ENCODE assay signal across 9 mouse cellular contexts in the genomic region with DNA sequence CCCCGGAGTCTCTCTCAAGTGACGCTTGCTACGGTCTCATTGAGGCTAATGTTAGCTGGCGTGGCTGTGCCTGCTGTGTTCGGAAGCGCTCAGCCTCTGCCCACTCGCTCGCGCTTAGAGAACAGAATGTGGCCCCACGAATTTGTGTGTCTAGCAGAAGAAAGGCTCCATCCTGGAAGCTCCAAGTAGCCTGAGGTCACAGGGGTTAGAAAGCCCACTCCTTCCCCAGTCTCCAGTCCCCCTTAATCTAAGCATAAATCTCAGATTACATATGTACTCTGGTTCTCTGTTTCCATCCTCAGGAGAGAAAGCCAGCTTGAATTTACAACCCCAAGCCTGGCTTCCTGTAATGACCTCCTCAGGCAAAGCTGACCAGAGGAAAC.
DNase-seq lines count a peak whose midpoint lies in the region; ATAC-seq and TF ChIP-seq lines count a peak whose summit lies in the region.
"Had no signal": no experiment of that assay in that cellular context is flagged by ENCODE, and none has a peak within 500 bp of the region (broad histone marks: within the 10 kb centered on the region; RNA-seq: fewer than 3 reads in every experiment).

No protein-coding gene starts in this region.

- TF ChIP-seq POLR2A in spleen, adult 2 months (IDR thresholded peaks at IDR 0.05; ENCODE audit: low read depth, low read length): no peak

- no peak overlapping the region for H3K9ac ChIP-seq in limb, embryonic 11.5 days (ENCODE audit: low read length)
- peak overlapping the region; percentile 56 for H3K9ac ChIP-seq in stomach, embryonic 16.5 days (ENCODE audit: low read length)

- H3K4me2 ChIP-seq in limb, embryonic 11.5 days (ENCODE audit: low read depth, severe bottlenecking): peak overlapping the region; percentile 36; the same call in 1 of the 2 replicates
- H3K4me2 ChIP-seq in stomach, embryonic 16.5 days (ENCODE audit: low read depth, low read length): peak overlapping the region; percentile 55

- H3K27me3 ChIP-seq in spleen, adult 2 months (ENCODE audit: control insufficient read depth, insufficient read depth, low read length): no peaks in the 10 kb centered on the region
- H3K27me3 ChIP-seq in limb, embryonic 11.5 days (ENCODE audit: control insufficient read depth, insufficient read depth, low read length): no peaks in the 10 kb centered on the region
- no peaks in the 10 kb centered on the region for H3K27me3 ChIP-seq in stomach, embryonic 16.5 days (ENCODE audit: control insufficient read depth, insufficient read depth, low read length)

- H3K27ac ChIP-seq in spleen, adult 2 months (ENCODE audit: insufficient read depth, low read length): peak overlapping the region; percentile 95
- no peak overlapping the region for H3K27ac ChIP-seq in limb, embryonic 11.5 days (replicated peaks; ENCODE audit: low read depth, low read length)
- peak overlapping the region; percentile 98 for H3K27ac ChIP-seq in stomach, embryonic 16.5 days (ENCODE audit: low read length)

- DNase-seq in cerebellum, postnatal 25 days: peak; percentile 29 to 47
- no peak for DNase-seq in cerebellum, adult 11-12 months
- no peak for DNase-seq in spleen, adult 2 months (ENCODE audit: low read depth in 1 of 2, low spot score in 2 of 2)
- no peak for DNase-seq in spleen, adult 18-20 months
- peak; percentile 53 for DNase-seq in limb, embryonic 11.5 days (ENCODE audit: low spot score)
- DNase-seq in layer of hippocampus, postnatal 25 days (ENCODE audit: extremely low spot score in 1 of 2, low spot score in 1 of 2): no peak
- no peak for DNase-seq in ovary, adult 18-20 months (ENCODE audit: low spot score)

- peaks cover 9% of the 10 kb centered on the region; the same call in 1 of the 2 replicates for H3K4me1 ChIP-seq in spleen, adult 2 months (ENCODE audit: control insufficient read depth, insufficient read depth, insufficient read length)
- peaks cover 11% of the 10 kb centered on the region for H3K4me1 ChIP-seq in limb, embryonic 11.5 days (ENCODE audit: control insufficient read depth, insufficient read depth, low read length)
- H3K4me1 ChIP-seq in stomach, embryonic 16.5 days (ENCODE audit: control insufficient read depth, insufficient read depth, low read length): peaks cover 26% of the 10 kb centered on the region

- H3K4me3 ChIP-seq in spleen, adult 2 months (ENCODE audit: extremely low read depth, insufficient read depth, insufficient read length): no peak overlapping the region
- no peak overlapping the region for H3K4me3 ChIP-seq in limb, embryonic 11.5 days (ENCODE audit: low read depth, low read length)
- H3K4me3 ChIP-seq in stomach, embryonic 16.5 days (replicated peaks; ENCODE audit: low read length): peak overlapping the region; percentile 12; the same call in 1 of the 2 replicates
- H3K4me3 ChIP-seq: myocyte had no signal

- H3K9me3 ChIP-seq in limb, embryonic 11.5 days (ENCODE audit: control insufficient read depth, low read length): no peaks in the 10 kb centered on the region; the same call in 1 of the 2 replicates
- H3K9me3 ChIP-seq in stomach, embryonic 16.5 days (replicated peaks; ENCODE audit: control insufficient read depth, low read length): no peaks in the 10 kb centered on the region

- ATAC-seq in limb, embryonic 11.5 days (ENCODE audit: insufficient number of reproducible peaks, low FRiP score, low TSS enrichment, low read depth): peak; percentile 64
- 0 out of 2 replicates have a peak, but pooled peaks have one; percentile 0 for ATAC-seq in stomach, embryonic 16.5 days (ENCODE audit: insufficient read depth, low FRiP score)

- no peaks in the 10 kb centered on the region for H3K36me3 ChIP-seq in spleen, adult 2 months (ENCODE audit: control insufficient read depth, insufficient read depth, low read length)
- H3K36me3 ChIP-seq in limb, embryonic 11.5 days (ENCODE audit: control insufficient read depth, insufficient read depth, low read length): no peaks in the 10 kb centered on the region
- no peaks in the 10 kb centered on the region for H3K36me3 ChIP-seq in stomach, embryonic 16.5 days (ENCODE audit: control insufficient read depth, insufficient read depth, low read length)

- no peak for TF ChIP-seq CTCF in spleen, adult 2 months (IDR thresholded peaks at IDR 0.05; ENCODE audit: extremely low read depth, insufficient read depth, insufficient read length, insufficient replicate concordance)

- WGBS in spleen, adult 2 months: 46% methylated on average over 10 of the region's 10 CpGs
- 9% methylated on average over 10 of the region's 10 CpGs for WGBS in limb, embryonic 11.5 days
- WGBS in stomach, embryonic 16.5 days: 33% methylated on average over 10 of the region's 10 CpGs

Comparison
In these comparisons a context has a peak if more than half of its experiments do, and no peak if none do; other contexts are left out.
1. DNase-seq: peak in cerebellum, postnatal 25 days (2 of 2) and limb, embryonic 11.5 days (single experiment); none in cerebellum, adult 11-12 months (single experiment), spleen, adult 2 months (0 of 2), spleen, adult 18-20 months (0 of 2), layer of hippocampus, postnatal 25 days (0 of 2) and ovary, adult 18-20 months (single experiment).